Mouse (Mus musculus): ENCODE measurements around the gene Lcp2. TPM values are rescaled to one million over a fixed set of nuclear protein-coding genes. Genes with fewer than 3 reads are reported as not detected.

The Lcp2 gene
- polyA plus RNA-seq (2012; ENCODE audit: insufficient read depth, insufficient read length, missing spikeins): 2.2 and 2.3 TPM in 2 replicates

- peak within 1 kb of the TSS; percentile 49 for H3K4me3 ChIP-seq (ENCODE audit: insufficient read depth, low read depth, low read length)
- H3K27ac ChIP-seq (replicated peaks; ENCODE audit: low read depth, low read length): peak within 1 kb of the TSS; percentile 81
- no peaks in the 10 kb centered on the region for H3K4me1 ChIP-seq (ENCODE audit: control insufficient read depth, insufficient read depth, insufficient read length, low read length)
Observed at GRCm38 (mm10) chr11:34046767-34047541, at the start of gene Lcp2. Gene Lcp2, plus strand, starts transcription at chr11:34046920.

- Histone ChIP-seq H3K4me3 (ENCODE audit: insufficient read depth, low read depth, low read length) (no peak overlapping the region), H3K27ac (replicated peaks; ENCODE audit: low read depth, low read length) (no peak overlapping the region)
Observed at GRCm38 (mm10) chr11:33998244-33998643, 48.5 kb upstream of the Lcp2 start.

GRCm38 (mm10) chr11:34000416-34000815 lies 46.3 kb upstream of the Lcp2 start:
- Histone ChIP-seq H3K27ac (replicated peaks; ENCODE audit: low read depth, low read length) (no peak overlapping the region), H3K4me3 (ENCODE audit: insufficient read depth, low read depth, low read length) (no peak overlapping the region), H3K4me1 (ENCODE audit: control insufficient read depth, insufficient read depth, insufficient read length, low read length) (no peaks in the 10 kb centered on the region)

More at GRCm38 (mm10) chr11:33998244-33998643, 48.5 kb upstream of the Lcp2 start:
- H3K4me1 ChIP-seq (ENCODE audit: control insufficient read depth, insufficient read depth, insufficient read length, low read length): no peaks in the 10 kb centered on the region

GRCm38 (mm10) chr11:34001938-34002592 lies 44.7 kb upstream of the Lcp2 start:
- no peak overlapping the region for H3K27ac ChIP-seq (replicated peaks; ENCODE audit: low read depth, low read length)
- no peak overlapping the region for H3K4me3 ChIP-seq (ENCODE audit: insufficient read depth, low read depth, low read length)
- H3K4me1 ChIP-seq (ENCODE audit: control insufficient read depth, insufficient read depth, insufficient read length, low read length): no peaks in the 10 kb centered on the region

GRCm38 (mm10) chr11:34002593-34002965 lies 44.1 kb upstream of the Lcp2 start:
- no peaks in the 10 kb centered on the region for H3K4me1 ChIP-seq (ENCODE audit: control insufficient read depth, insufficient read depth, insufficient read length, low read length)

GRCm38 (mm10) chr11:34007616-34008015 lies 39.1 kb upstream of the Lcp2 start:
- Histone ChIP-seq H3K4me1 (ENCODE audit: control insufficient read depth, insufficient read depth, insufficient read length, low read length) (peaks cover 6% of the 10 kb centered on the region; the same call in 1 of the 2 replicates), H3K4me3 (ENCODE audit: insufficient read depth, low read depth, low read length) (no peak overlapping the region), H3K27ac (replicated peaks; ENCODE audit: low read depth, low read length) (no peak overlapping the region)

More at GRCm38 (mm10) chr11:34002593-34002965, 44.1 kb upstream of the Lcp2 start:
- no peak overlapping the region for H3K4me3 ChIP-seq (ENCODE audit: insufficient read depth, low read depth, low read length)
- no peak overlapping the region for H3K27ac ChIP-seq (replicated peaks; ENCODE audit: low read depth, low read length)

- Histone ChIP-seq H3K4me3 (ENCODE audit: insufficient read depth, low read depth, low read length) (no peak overlapping the region), H3K4me1 (ENCODE audit: control insufficient read depth, insufficient read depth, insufficient read length, low read length) (peaks cover 6% of the 10 kb centered on the region; the same call in 1 of the 2 replicates), H3K27ac (replicated peaks; ENCODE audit: low read depth, low read length) (peak overlapping the region; percentile 31; the same call in 1 of the 2 replicates)
Observed at GRCm38 (mm10) chr11:34008214-34008613, 38.5 kb upstream of the Lcp2 start.

- H3K27ac ChIP-seq (replicated peaks; ENCODE audit: low read depth, low read length): no peak overlapping the region
- peaks cover 6% of the 10 kb centered on the region; the same call in 1 of the 2 replicates for H3K4me1 ChIP-seq (ENCODE audit: control insufficient read depth, insufficient read depth, insufficient read length, low read length)
- H3K4me3 ChIP-seq (ENCODE audit: insufficient read depth, low read depth, low read length): no peak overlapping the region
Observed at GRCm38 (mm10) chr11:34008702-34009101, 38.0 kb upstream of the Lcp2 start.

- peaks cover 6% of the 10 kb centered on the region; the same call in 1 of the 2 replicates for H3K4me1 ChIP-seq (ENCODE audit: control insufficient read depth, insufficient read depth, insufficient read length, low read length)
- no peak overlapping the region; the same call in 1 of the 2 replicates for H3K27ac ChIP-seq (replicated peaks; ENCODE audit: low read depth, low read length)
- no peak overlapping the region for H3K4me3 ChIP-seq (ENCODE audit: insufficient read depth, low read depth, low read length)
Observed at GRCm38 (mm10) chr11:34009316-34010087, 37.2 kb upstream of the Lcp2 start.

- H3K4me3 ChIP-seq (ENCODE audit: insufficient read depth, low read depth, low read length): no peak overlapping the region
- no peak overlapping the region; the same call in 1 of the 2 replicates for H3K27ac ChIP-seq (replicated peaks; ENCODE audit: low read depth, low read length)
- H3K4me1 ChIP-seq (ENCODE audit: control insufficient read depth, insufficient read depth, insufficient read length, low read length): peaks cover 6% of the 10 kb centered on the region; the same call in 1 of the 2 replicates
Observed at GRCm38 (mm10) chr11:34010133-34010858, 36.4 kb upstream of the Lcp2 start.

GRCm38 (mm10) chr11:34010859-34011172 lies 35.9 kb upstream of the Lcp2 start:
- H3K4me1 ChIP-seq (ENCODE audit: control insufficient read depth, insufficient read depth, insufficient read length, low read length): peaks cover 6% of the 10 kb centered on the region; the same call in 1 of the 2 replicates
- no peak overlapping the region for H3K4me3 ChIP-seq (ENCODE audit: insufficient read depth, low read depth, low read length)
- H3K27ac ChIP-seq (replicated peaks; ENCODE audit: low read depth, low read length): no peak overlapping the region

- Histone ChIP-seq H3K4me1 (ENCODE audit: control insufficient read depth, insufficient read depth, insufficient read length, low read length) (peaks cover 6% of the 10 kb centered on the region; the same call in 1 of the 2 replicates), H3K4me3 (ENCODE audit: insufficient read depth, low read depth, low read length) (no peak overlapping the region), H3K27ac (replicated peaks; ENCODE audit: low read depth, low read length) (no peak overlapping the region)
Observed at GRCm38 (mm10) chr11:34012007-34012652, 34.6 kb upstream of the Lcp2 start.

- H3K4me1 ChIP-seq (ENCODE audit: control insufficient read depth, insufficient read depth, insufficient read length, low read length): no peaks in the 10 kb centered on the region
- no peak overlapping the region for H3K27ac ChIP-seq (replicated peaks; ENCODE audit: low read depth, low read length)
- H3K4me3 ChIP-seq (ENCODE audit: insufficient read depth, low read depth, low read length): no peak overlapping the region
Observed at GRCm38 (mm10) chr11:34025091-34025490, 21.6 kb upstream of the Lcp2 start.

- no peaks in the 10 kb centered on the region for H3K4me1 ChIP-seq (ENCODE audit: control insufficient read depth, insufficient read depth, insufficient read length, low read length)
- H3K27ac ChIP-seq (replicated peaks; ENCODE audit: low read depth, low read length): no peak overlapping the region
- no peak overlapping the region for H3K4me3 ChIP-seq (ENCODE audit: insufficient read depth, low read depth, low read length)
Observed at GRCm38 (mm10) chr11:34029658-34030057, 17.1 kb upstream of the Lcp2 start.

Measured in brown adipose tissue, adult 24 weeks (tissue).